Mouse (Mus musculus): ENCODE results near the gene Dnajc15. TPM values are rescaled to one million over a fixed set of nuclear protein-coding genes. Genes with fewer than 3 reads are reported as not detected.
A peak's percentile ranks its signal among the peaks of the same experiment; 100 is the strongest.

The Dnajc15 gene
- polyA plus RNA-seq, 1 experiment from 2014 or later: 96.3 TPM

DNA sequence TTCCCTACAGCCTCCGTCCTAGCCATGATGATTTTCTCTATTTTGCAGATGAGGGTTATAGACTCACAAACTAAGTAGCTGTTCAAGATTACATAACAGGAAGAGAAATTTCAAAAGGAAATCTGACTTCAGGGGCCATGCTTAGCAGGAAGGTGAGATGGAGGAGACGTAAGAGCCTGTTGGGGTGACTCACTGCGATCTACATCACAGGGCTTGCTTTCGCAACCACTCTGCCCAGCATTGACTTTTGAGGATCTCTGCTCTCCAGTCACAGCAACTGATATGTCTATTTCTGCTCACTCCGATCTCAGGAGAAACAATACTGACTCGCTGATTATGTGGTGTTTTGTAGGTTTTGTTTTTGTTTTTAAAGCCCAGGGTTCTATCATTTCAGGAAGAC lies 49.8 kb downstream of the Dnajc15 start:
- WGBS: 91% methylated on average over 6 of the region's 6 CpGs
- Histone ChIP-seq H3K9me3 (ENCODE audit: control insufficient read depth, low read depth, low read length) (no peaks in the 10 kb centered on the region), H3K4me3 (ENCODE audit: low read depth, low read length) (no peak overlapping the region), H3K4me2 (replicated peaks; ENCODE audit: low read depth, low read length) (no peak overlapping the region), H3K9ac (replicated peaks; ENCODE audit: low read depth, low read length) (no peak overlapping the region), H3K36me3 (ENCODE audit: control insufficient read depth, insufficient read depth, low read length) (no peaks in the 10 kb centered on the region), H3K27ac (ENCODE audit: low read length) (no peak overlapping the region), H3K27me3 (ENCODE audit: control insufficient read depth, insufficient read depth, low read length) (no peaks in the 10 kb centered on the region), H3K4me1 (ENCODE audit: control insufficient read depth, insufficient read depth, low read length) (no peaks in the 10 kb centered on the region)
- ATAC-seq (ENCODE audit: insufficient number of reproducible peaks, insufficient read depth, low FRiP score, low read depth): no peak

GRCm38 (mm10) chr14:77819841-77820240 lies 55.1 kb downstream of the Dnajc15 start:
- Histone ChIP-seq H3K4me2 (replicated peaks; ENCODE audit: low read depth, low read length) (no peak overlapping the region), H3K27me3 (ENCODE audit: control insufficient read depth, insufficient read depth, low read length) (no peaks in the 10 kb centered on the region), H3K4me3 (ENCODE audit: low read depth, low read length) (no peak overlapping the region), H3K36me3 (ENCODE audit: control insufficient read depth, insufficient read depth, low read length) (no peaks in the 10 kb centered on the region), H3K9me3 (ENCODE audit: control insufficient read depth, low read depth, low read length) (no peaks in the 10 kb centered on the region), H3K4me1 (ENCODE audit: control insufficient read depth, insufficient read depth, low read length) (peaks cover 5% of the 10 kb centered on the region; the same call in 1 of the 2 replicates), H3K27ac (ENCODE audit: low read length) (no peak overlapping the region), H3K9ac (replicated peaks; ENCODE audit: low read depth, low read length) (no peak overlapping the region)
- no peak for ATAC-seq (ENCODE audit: insufficient number of reproducible peaks, insufficient read depth, low FRiP score, low read depth)
- WGBS: 82% methylated on average over 3 of the region's 3 CpGs

DNA sequence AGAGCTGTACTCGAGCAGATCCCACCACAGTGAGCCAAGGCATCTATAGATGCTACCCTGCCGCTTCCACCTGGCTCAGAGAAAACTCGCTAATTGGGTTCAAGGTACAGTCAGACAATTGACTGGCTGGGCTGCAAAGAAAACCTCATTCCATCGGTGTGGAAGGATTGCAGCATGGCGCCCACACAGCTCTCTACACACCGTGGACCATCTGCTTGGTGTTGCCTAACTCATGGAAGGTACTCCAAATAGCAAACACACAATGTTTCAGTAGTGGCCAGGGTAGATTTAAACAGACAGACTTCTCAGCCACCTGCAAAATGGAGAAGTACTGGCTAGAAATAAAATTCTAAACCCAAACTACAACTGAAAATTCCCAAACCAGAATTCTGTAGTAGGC lies 57.4 kb downstream of the Dnajc15 start:
- WGBS: 96% methylated on average over 6 of the region's 6 CpGs
- Histone ChIP-seq H3K27me3 (ENCODE audit: control insufficient read depth, insufficient read depth, low read length) (no peaks in the 10 kb centered on the region), H3K9ac (replicated peaks; ENCODE audit: low read depth, low read length) (no peak overlapping the region), H3K27ac (ENCODE audit: low read length) (no peak overlapping the region), H3K4me2 (replicated peaks; ENCODE audit: low read depth, low read length) (no peak overlapping the region), H3K4me1 (ENCODE audit: control insufficient read depth, insufficient read depth, low read length) (peaks cover 8% of the 10 kb centered on the region; the same call in 1 of the 2 replicates), H3K4me3 (ENCODE audit: low read depth, low read length) (no peak overlapping the region), H3K36me3 (ENCODE audit: control insufficient read depth, insufficient read depth, low read length) (no peaks in the 10 kb centered on the region), H3K9me3 (ENCODE audit: control insufficient read depth, low read depth, low read length) (no peaks in the 10 kb centered on the region)
- ATAC-seq (ENCODE audit: insufficient number of reproducible peaks, insufficient read depth, low FRiP score, low read depth): no peak

DNA sequence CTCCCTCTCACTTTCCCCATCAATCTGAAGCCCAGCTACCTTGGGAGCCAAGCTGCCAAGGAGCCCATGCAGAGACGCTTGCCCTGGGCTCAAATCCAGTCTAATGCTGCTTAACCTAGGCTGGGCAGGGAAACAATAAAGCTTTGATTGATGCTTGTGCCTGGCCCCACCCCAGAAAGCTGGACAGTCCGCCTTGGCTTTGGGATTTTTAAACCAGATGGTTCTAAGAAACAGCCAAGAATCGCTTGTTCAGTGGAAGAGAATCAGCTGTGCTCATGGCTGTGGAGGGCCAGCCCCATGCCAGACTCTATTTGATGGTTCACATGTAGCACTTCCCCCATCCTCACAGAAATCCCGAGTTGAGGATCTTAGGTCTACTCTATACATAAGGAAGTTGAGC lies 60.0 kb downstream of the Dnajc15 start:
- H3K27me3 ChIP-seq (ENCODE audit: control insufficient read depth, insufficient read depth, low read length): no peaks in the 10 kb centered on the region
- no peak overlapping the region for H3K4me2 ChIP-seq (replicated peaks; ENCODE audit: low read depth, low read length)
- no peak overlapping the region for H3K27ac ChIP-seq (ENCODE audit: low read length)
- peaks cover 8% of the 10 kb centered on the region; the same call in 1 of the 2 replicates for H3K4me1 ChIP-seq (ENCODE audit: control insufficient read depth, insufficient read depth, low read length)
- H3K9ac ChIP-seq (replicated peaks; ENCODE audit: low read depth, low read length): no peak overlapping the region
- WGBS: 28% methylated on average over 4 of the region's 4 CpGs
- ATAC-seq (ENCODE audit: insufficient number of reproducible peaks, insufficient read depth, low FRiP score, low read depth): peak; percentile 33; the same call in 1 of the 2 replicates
- no peaks in the 10 kb centered on the region for H3K9me3 ChIP-seq (ENCODE audit: control insufficient read depth, low read depth, low read length)
- H3K36me3 ChIP-seq (ENCODE audit: control insufficient read depth, insufficient read depth, low read length): no peaks in the 10 kb centered on the region
- no peak overlapping the region for H3K4me3 ChIP-seq (ENCODE audit: low read depth, low read length)

GRCm38 (mm10) chr14:77812890-77813289 lies 62.0 kb downstream of the Dnajc15 start:
- Histone ChIP-seq H3K9ac (replicated peaks; ENCODE audit: low read depth, low read length) (no peak overlapping the region), H3K4me1 (ENCODE audit: control insufficient read depth, insufficient read depth, low read length) (peaks cover 8% of the 10 kb centered on the region; the same call in 1 of the 2 replicates), H3K9me3 (ENCODE audit: control insufficient read depth, low read depth, low read length) (no peaks in the 10 kb centered on the region), H3K27ac (ENCODE audit: low read length) (no peak overlapping the region), H3K36me3 (ENCODE audit: control insufficient read depth, insufficient read depth, low read length) (no peaks in the 10 kb centered on the region), H3K4me2 (replicated peaks; ENCODE audit: low read depth, low read length) (no peak overlapping the region), H3K4me3 (ENCODE audit: low read depth, low read length) (no peak overlapping the region), H3K27me3 (ENCODE audit: control insufficient read depth, insufficient read depth, low read length) (no peaks in the 10 kb centered on the region)
- 87% methylated on average over 1 of the region's 1 CpGs for WGBS
- no peak for ATAC-seq (ENCODE audit: insufficient number of reproducible peaks, insufficient read depth, low FRiP score, low read depth)

DNA sequence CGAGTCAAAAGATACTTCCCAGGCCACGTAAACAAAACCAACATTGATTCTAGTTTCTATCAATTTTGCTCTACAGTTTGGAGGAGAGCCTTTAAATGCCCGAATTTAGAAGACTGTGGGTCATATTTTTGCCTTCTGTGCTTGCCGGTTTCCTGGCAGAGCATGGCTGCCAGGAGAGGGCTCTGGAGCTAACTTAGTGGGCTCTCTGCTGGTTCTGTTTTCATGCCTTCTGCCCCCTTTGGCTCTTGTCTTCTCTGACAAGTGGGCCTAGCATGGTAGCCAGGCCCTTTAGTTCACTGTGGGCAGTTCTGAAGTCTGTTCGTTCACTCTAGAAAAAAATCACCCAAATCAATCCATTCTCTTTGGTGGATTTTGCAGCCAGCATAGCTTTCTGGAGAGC lies 63.5 kb downstream of the Dnajc15 start:
- no peak overlapping the region for H3K9ac ChIP-seq (replicated peaks; ENCODE audit: low read depth, low read length)
- H3K27me3 ChIP-seq (ENCODE audit: control insufficient read depth, insufficient read depth, low read length): no peaks in the 10 kb centered on the region
- no peak for ATAC-seq (ENCODE audit: insufficient number of reproducible peaks, insufficient read depth, low FRiP score, low read depth)
- WGBS: 89% methylated on average over 5 of the region's 5 CpGs
- no peaks in the 10 kb centered on the region for H3K36me3 ChIP-seq (ENCODE audit: control insufficient read depth, insufficient read depth, low read length)
- no peak overlapping the region for H3K4me2 ChIP-seq (replicated peaks; ENCODE audit: low read depth, low read length)
- peaks cover 8% of the 10 kb centered on the region; the same call in 1 of the 2 replicates for H3K4me1 ChIP-seq (ENCODE audit: control insufficient read depth, insufficient read depth, low read length)
- H3K27ac ChIP-seq (ENCODE audit: low read length): no peak overlapping the region
- no peak overlapping the region for H3K4me3 ChIP-seq (ENCODE audit: low read depth, low read length)
- no peaks in the 10 kb centered on the region for H3K9me3 ChIP-seq (ENCODE audit: control insufficient read depth, low read depth, low read length)

GRCm38 (mm10) chr14:77807836-77808235 lies 67.1 kb downstream of the Dnajc15 start:
- ATAC-seq (ENCODE audit: insufficient number of reproducible peaks, insufficient read depth, low FRiP score, low read depth): no peak
- Histone ChIP-seq H3K36me3 (ENCODE audit: control insufficient read depth, insufficient read depth, low read length) (no peaks in the 10 kb centered on the region), H3K9ac (replicated peaks; ENCODE audit: low read depth, low read length) (no peak overlapping the region), H3K27ac (ENCODE audit: low read length) (no peak overlapping the region), H3K4me1 (ENCODE audit: control insufficient read depth, insufficient read depth, low read length) (no peaks in the 10 kb centered on the region), H3K4me2 (replicated peaks; ENCODE audit: low read depth, low read length) (no peak overlapping the region), H3K9me3 (ENCODE audit: control insufficient read depth, low read depth, low read length) (no peaks in the 10 kb centered on the region), H3K4me3 (ENCODE audit: low read depth, low read length) (no peak overlapping the region), H3K27me3 (ENCODE audit: control insufficient read depth, insufficient read depth, low read length) (no peaks in the 10 kb centered on the region)
- 54% methylated on average over 4 of the region's 4 CpGs for WGBS

GRCm38 (mm10) chr14:77806345-77806744 lies 68.6 kb downstream of the Dnajc15 start:
- no peak overlapping the region for H3K4me3 ChIP-seq (ENCODE audit: low read depth, low read length)
- ATAC-seq (ENCODE audit: insufficient number of reproducible peaks, insufficient read depth, low FRiP score, low read depth): no peak
- H3K4me1 ChIP-seq (ENCODE audit: control insufficient read depth, insufficient read depth, low read length): no peaks in the 10 kb centered on the region
- WGBS: 88% methylated on average over 5 of the region's 5 CpGs
- no peak overlapping the region for H3K27ac ChIP-seq (ENCODE audit: low read length)
- no peaks in the 10 kb centered on the region for H3K9me3 ChIP-seq (ENCODE audit: control insufficient read depth, low read depth, low read length)
- H3K9ac ChIP-seq (replicated peaks; ENCODE audit: low read depth, low read length): no peak overlapping the region
- H3K36me3 ChIP-seq (ENCODE audit: control insufficient read depth, insufficient read depth, low read length): no peaks in the 10 kb centered on the region
- H3K27me3 ChIP-seq (ENCODE audit: control insufficient read depth, insufficient read depth, low read length): no peaks in the 10 kb centered on the region
- H3K4me2 ChIP-seq (replicated peaks; ENCODE audit: low read depth, low read length): no peak overlapping the region

DNA sequence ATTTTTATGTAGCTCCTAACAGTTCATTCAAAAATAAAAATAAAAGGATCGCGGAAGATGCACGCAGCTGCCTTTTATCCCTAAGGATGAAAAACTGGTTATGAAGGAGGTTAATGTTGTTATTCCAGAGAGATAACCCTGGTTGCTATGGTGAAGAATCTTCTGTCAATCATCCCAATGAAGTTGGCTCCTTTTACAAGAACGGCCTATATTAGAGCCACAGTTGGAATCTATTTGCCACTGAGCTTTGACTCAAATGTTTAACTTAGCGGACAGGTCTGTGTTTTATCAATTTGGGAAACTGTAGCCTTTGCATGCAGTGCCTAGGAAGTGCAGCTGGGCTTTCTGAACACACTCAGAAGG lies 72.7 kb downstream of the Dnajc15 start:
- H3K9me3 ChIP-seq (ENCODE audit: control insufficient read depth, low read depth, low read length): no peaks in the 10 kb centered on the region
- 28% methylated on average over 5 of the region's 5 CpGs for WGBS

More for the DNA sequence above, 72.7 kb downstream of the Dnajc15 start:
- Histone ChIP-seq H3K4me1 (ENCODE audit: control insufficient read depth, insufficient read depth, low read length) (no peaks in the 10 kb centered on the region), H3K27me3 (ENCODE audit: control insufficient read depth, insufficient read depth, low read length) (no peaks in the 10 kb centered on the region), H3K9ac (replicated peaks; ENCODE audit: low read depth, low read length) (no peak overlapping the region), H3K36me3 (ENCODE audit: control insufficient read depth, insufficient read depth, low read length) (no peaks in the 10 kb centered on the region), H3K27ac (ENCODE audit: low read length) (no peak overlapping the region), H3K4me2 (replicated peaks; ENCODE audit: low read depth, low read length) (no peak overlapping the region), H3K4me3 (ENCODE audit: low read depth, low read length) (no peak overlapping the region)
- no peak for ATAC-seq (ENCODE audit: insufficient number of reproducible peaks, insufficient read depth, low FRiP score, low read depth)

Measured in stomach, embryonic 14.5 days (tissue).